Mouse (Mus musculus): ENCODE measurements around the gene Efcab12.

The Efcab12 gene

DNA sequence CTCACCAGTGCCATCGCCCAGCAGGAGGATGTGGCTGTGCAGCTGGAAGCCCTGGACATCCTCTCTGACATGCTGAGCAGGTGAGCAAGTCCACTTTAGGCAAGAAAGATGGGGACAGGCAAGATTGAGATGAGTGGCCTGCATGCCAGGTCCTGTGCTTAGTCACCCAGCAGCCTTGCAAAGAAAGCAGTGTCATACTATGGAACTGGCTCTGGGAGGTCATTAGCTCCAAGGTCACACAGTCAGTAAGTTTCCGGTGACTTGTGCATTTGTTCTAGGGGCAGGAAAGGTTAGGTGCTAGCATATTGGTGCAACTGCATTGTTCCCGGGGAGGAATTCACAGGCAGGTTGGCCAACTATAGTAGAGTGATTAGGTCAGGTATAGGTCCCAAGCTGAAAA, 55.4 kb downstream of the Efcab12 start:
- no peak for DNase-seq

DNA sequence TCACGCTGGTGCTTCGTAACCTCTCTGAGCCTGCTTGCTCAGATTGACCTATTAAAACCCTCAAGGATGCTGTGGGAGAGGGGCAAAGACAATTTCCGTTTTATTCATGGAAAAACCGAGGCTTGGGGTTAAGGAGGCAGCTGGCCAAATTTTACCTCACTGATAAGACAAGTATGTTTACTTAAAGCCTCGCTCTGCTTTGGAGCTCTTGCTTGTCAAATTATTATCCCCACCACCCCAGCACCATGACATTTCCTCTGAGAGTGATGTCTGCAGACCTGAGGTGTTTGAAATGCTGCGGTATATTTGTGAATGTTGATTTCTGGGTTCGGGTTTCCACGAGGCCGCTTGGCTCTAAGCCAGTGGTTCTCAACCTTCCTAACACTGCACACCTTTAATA, 61.8 kb downstream of the Efcab12 start:
- DNase-seq, result peak in 1 of 2 experiments; percentile 52

DNA sequence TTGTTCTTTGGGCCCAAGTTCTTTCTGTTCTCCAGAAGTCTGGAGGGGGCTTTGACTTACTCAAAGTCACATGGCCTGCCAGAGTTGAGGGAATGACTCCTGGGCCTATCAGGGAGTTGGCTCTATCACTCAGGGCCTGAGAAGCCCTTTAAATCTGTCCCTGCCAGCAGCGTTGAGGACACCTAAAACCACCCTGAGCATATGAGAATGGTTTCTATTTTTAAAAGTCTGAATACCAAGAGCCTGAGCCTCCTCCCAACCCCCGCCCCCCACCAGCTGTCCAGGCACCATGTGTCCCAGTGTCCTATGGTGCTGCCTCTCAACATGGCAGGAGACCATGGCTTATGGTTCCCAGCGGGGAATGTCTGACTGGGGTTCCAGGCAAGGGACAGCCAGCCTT, 62.4 kb downstream of the Efcab12 start:
- DNase-seq, result peak; percentile 75 to 85

DNA sequence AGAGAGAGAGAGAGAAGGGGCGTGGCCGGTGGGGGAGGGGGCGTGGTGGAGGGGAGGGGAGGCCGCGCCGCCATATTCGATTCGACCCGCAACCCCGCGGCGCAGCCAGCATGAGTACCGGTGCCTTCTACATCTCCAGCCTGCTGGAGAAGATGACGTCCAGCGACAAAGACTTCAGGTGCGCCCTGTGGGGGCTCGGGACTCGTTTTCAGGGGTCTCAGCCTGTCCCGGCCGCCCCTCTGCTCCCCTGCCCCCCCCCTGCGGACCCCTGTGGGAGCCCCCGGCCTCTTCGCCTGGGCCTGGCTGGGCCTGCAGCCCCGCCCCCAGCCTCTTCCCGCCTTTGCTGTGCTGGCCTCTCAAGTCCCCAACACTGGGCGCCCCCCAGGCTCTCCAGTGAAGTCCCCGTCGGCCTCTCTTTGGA, 63.7 kb downstream of the Efcab12 start, which contains the start of gene Cand2:
Gene Cand2 (plus strand): TSS at position 38 of the 421 bp plus-strand sequence.
- DNase-seq, result peak; percentile 42 to 69

DNA sequence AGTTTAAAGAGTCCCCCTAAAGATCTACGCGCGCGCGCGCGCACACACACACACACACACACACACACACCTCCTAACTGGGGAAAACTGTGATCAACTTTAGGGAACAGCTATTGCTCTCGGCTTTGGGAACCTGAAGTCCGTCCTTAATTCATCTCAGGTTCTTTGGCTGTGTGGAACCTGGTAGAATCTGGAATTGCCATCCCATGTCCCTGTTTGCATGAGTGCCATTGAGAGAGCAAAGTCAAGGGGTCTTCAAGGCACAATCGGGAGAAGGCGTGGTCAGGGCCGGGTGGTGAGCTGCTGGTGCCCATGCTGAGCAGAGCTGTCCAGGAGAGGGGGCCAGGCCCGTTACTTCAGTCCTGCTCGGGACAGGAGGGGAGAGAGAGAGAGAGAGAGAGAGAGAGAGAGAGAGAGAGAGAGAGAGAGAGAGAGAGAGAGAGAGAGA, 64.2 kb downstream of the Efcab12 start:
- DNase-seq, result peak; percentile 32 to 38

DNA sequence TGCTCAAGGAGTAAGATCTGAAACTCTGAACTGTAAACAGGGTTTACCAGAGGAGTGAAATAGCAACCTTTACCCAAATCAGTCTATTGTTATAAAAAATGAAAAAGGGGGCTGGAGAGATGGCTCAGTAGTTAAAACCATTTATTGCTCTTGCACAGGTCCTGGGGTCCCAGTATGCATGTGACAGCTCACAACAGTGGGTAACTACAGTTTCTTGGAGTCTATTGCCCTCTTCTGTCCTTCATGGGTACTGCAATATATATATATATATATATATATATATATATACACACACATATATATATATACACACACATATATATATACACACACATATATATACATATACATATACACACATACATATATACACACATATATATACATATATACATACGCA, 65.6 kb downstream of the Efcab12 start:
- DNase-seq, result no peak

DNA sequence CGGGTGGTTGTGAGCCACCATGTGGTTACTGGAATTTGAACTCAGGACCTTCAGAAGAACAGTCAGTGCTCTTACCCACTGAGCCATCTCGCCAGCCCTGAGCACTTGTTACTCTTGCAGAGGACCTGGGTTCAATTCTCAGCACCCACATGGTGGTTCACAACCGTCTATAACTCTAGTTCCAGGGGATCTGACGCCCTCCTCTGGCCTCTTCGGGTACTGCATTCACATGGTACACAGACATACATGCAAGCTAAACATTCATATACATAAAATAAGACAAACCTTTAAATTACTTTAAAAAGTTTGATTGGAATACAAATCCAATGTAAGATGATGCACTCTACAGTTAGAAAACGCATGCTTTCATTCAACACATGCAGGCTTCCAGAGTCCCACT, 66.0 kb downstream of the Efcab12 start:
- peak in 1 of 2 experiments; percentile 14 for DNase-seq

DNA sequence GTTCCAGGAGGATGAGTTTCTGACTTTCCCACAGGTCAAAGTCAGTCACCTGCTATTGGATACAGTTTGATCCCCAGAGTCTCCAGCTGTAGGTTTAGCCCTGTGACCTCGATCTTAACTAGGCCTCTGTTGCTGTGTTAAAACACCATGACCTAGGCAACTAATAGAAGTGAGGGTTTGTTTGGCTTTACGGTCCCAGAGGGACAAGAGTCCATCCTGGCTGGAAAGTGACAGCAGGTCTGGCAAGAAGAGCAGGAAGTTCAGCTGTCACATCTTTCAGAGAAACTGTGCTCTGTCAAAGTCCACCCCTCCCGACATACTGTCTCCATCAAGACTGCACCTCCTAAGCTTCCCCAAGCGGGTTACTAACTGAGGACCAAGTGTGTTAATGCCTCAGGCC, 67.4 kb downstream of the Efcab12 start:
- DNase-seq, result no peak

DNA sequence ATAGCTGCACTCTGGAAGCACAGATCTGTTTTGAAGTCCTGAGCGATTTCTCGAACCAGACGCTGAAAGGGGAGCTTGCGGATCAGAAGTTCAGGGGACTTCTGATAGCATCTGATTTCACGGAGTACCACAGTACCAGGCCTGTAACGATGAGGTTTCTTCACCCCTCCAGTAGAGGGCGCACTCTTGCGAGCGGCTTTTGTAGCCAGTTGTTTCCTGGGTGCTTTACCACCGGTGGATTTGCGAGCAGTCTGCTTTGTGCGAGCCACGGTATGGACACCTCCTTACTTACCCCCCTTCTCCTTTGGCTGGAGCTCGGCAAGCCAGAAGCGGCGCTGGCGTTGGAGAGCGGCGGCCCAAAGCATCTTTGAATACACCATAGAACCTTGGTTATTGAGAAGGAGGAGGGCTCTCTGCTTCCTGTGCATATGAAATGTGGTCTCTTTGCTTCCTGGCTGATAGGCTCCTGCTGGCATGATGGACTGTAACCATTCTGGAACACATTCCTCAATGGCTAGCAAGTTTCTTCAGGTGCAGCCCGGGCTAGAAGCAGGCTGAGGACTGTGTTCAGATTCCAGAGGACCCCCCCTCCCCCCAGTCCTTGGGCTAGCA, 68.0 kb downstream of the Efcab12 start:
- no peak for DNase-seq

DNA sequence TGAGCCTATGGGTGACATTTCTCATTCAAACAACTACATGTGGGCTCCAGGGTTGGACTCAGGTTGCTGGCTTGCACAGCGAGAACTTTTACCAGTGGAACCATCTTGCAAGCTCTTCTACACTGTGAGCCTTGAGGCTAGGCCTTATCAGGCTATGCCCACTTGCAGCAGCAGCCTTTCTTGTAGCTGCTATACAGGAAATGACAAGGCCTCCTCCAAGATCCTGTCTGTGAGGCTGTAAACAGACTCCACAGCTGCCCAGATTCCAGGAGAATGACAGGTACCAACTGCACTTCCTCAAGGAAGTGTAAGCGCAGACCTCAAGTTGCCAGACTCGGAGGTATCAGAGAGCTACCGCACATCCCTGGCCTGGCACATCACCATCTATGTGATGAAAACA, 70.0 kb downstream of the Efcab12 start:
- no peak for DNase-seq

DNA sequence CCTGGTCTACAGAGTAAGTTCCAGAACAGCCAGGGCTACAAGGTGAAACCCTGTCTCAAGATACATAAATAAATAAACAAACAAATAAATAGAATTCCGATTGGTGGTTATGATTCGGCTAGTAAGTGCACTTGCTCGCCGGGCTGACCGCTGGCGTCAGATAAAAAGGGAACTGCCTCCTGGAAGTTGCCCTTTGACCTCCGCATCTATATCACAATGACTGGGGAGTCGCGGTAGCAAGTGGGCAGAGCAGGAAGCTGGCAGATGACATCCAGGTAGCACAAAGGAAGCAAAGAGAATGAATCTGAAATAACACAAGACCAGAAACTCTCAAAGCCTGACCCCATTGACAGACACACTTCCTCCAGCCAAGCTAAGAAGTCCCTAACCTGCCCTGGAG, 70.9 kb downstream of the Efcab12 start:
- DNase-seq, result no peak

DNA sequence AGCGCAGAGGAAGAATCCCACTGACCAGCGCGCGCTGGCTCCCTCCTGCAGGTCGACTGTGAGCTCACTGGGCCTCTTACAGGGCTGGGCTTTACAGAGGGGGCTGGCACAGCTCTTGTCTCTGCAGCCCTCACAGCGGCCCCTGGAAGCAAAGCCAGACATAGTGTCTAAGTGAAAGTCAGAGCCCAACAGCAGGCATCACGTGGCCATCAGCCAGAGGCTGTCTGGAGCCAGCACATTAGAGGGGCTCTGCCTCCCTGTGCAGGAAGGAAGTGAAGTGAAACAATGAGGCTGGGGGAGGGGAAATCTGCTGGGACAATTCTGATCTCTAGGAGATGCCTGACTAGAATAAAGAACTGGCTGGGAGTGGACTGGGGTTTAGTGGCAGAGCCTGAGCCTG, 74.0 kb downstream of the Efcab12 start:
- DNase-seq, result peak in 1 of 2 experiments; percentile 15

DNA sequence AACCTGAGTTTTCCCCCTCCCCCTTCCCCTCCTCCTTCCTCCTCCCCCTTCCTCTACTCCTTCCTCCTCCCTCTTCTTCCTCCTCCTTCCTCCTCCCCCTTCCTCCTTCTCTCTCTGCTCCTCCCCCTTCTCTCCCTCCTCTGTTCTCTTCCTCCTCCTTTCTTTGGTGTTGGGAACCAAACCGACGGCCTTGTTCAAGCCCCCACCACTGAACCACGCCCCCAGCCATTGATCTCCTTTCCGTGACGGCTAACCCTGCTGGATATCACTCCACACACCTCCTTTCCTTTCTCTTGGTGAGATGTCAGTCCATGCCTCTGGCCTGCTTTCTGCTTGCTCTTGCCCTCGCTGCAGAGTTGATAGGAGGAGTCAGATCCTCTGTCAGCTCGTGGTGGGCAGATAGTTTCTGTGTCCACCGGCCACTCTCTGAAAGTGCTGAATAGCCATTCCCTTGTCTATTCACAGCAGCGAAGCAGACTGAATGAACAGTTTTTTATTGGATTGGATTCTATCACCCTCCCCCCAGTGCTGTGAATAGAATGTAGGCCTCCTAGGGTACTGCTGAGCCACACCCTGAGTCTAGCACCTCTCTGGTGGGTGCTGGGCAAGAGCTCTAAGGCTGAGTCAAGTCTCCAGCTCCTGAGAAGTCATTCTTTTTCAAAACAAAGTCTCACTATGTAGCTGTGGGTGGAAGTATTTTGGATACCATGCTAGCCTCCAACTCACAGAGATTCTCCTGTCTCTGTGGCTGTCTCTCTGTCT, 76.0 kb downstream of the Efcab12 start, which contains the start of gene Tmem40:
Gene Tmem40 (minus strand): TSS at position 416 of the 762 bp plus-strand sequence.
- no peak for DNase-seq

DNA sequence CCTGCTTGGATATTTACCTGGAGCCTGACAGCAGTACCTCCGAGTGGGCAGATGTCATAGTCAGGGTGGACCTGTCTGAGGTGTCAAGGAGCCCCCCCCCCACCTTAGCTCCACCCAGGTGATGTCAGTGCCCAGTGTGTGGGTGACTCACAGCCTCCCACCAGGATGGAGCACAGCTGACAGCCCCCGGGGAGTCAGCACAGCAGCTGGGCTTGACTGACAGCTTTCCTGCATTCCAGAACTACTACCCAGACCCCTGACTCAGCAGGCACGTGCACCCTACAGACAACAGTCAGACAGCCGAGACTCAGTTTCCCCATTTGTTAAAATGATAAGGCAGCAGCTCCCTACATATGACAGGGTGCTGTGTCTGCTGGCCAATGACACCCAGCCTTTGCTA, 77.2 kb downstream of the Efcab12 start:
- DNase-seq, result no peak

Measured in cerebellum, postnatal 25 days (tissue).